Mouse (Mus musculus) ovary, adult 18-20 months (tissue): ENCODE data around the gene Ccn1.

Source experiments
- DNase-seq: peaks from one replicate; pipeline ENCODE4 v3.0.0; 2022; ENCODE audit warnings: low spot score, mixed read lengths

Ccn1 gene

DNA sequence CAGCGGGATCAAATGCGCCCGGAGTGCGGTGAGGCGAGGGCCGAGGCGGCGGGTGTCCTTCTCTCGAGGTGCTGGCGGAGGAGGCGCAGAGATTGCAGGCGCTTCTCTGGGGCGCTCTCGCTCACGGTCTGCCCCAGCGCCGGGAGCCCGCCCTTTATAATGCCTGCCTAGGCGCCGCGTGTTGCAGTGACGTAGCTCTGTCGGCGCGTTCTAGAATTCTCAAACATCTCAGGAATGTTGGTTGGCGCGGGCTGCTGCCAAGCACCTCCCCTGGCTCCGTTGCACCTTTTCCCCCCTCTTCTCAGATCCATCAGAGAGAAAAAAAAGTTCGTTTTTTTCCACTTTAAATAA lies at the start of gene Ccn1:
Gene Ccn1, minus strand, starts transcription at position 130 of the 351 bp plus-strand sequence.
- peak; percentile 69 for DNase-seq

DNA sequence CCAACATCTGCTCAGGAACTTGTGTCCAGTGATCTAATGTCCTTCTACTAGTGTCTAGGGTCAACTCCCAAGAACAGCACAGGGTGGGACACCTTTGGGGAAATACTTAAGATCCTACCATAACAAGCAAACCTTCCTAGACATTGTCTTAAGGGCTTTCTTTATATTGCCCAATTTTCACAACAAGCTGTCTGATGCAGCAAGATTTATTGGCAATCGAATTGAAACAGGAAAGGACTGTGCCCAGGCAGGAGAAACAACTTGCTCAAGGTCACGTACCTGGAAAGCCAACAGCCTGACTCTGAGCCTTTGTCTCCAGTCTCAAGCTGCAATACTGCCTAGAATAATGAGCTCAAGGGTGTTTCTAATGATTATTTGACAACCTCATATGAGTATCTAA lies 43.6 kb upstream of the Ccn1 start:
- DNase-seq, result no peak

DNA sequence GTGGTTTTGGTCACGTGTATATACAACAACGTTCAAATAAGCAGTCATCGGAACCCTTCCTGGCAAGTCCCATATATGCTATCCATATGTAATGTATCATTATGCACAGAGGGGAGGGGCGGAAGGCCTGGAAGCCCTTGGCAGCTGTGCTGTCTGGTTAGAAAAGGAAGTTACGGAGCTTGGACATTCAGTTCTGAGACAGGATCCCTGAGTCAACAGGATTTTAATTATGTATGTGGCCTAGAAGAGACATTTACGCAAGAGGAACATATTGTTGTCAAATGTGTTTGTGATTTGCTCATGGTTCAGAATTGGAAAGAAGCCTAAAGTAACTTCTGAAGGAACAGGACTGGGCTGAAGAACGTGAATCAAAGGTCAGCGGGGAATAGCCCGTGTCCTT lies 42.3 kb upstream of the Ccn1 start:
- no peak for DNase-seq

DNA sequence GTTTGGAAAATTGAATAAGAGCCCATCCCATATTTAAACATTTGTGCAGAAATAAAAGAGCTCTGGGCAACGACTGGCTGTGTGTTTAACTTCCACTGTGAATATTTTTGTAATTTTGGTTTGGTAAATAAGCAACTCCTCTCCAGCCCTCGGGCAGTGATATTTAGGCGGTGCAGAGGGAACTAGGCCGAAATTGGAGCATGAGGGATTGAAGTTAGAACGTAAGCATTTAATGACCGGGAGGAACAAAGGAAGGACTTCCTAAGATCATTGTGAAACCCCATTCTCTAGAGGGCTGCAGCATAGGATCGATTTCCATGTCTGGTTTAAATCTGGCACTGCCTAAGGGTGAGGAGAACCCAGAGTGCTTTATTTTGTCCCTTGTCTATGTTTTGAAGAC lies 41.6 kb upstream of the Ccn1 start:
- DNase-seq, result no peak

DNA sequence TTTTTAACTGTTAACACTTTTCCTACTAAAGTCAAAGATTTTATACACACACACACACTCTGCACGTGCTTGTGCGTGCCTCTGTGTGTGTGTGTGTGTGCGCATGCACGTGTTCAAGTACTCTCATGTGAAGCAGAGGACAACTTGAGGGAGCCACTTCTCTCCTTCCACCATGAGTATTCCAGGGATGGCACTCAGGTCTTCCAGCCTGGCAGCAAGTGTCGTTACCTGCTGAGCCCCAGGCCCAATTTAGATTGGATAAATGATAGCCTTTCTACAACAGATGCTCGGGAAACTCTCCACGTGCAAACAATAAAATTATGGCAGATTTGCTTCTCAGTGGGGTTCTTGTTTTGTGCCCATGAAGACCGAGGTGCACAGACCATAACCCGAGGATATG lies 39.5 kb upstream of the Ccn1 start:
- no peak for DNase-seq

DNA sequence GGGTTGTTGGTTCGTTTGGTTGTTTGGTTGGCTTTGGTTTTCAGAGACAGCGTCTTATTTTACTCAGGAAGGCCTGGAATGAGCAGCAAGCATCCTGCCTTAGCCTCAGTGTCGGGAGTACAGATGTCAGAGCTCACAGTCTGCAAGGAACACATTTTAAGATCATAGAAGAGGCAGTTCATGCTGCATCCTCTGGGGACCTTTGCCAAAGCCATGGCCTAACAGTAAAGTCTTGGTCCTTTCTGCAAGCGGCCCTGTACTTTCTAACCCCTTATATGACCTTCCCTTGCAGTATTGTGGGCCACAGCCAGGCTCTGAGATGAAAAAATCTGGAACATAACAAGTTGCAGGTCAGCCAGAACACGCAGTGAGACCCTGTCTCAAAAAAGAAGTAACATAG lies 38.1 kb upstream of the Ccn1 start:
- DNase-seq, result no peak

DNA sequence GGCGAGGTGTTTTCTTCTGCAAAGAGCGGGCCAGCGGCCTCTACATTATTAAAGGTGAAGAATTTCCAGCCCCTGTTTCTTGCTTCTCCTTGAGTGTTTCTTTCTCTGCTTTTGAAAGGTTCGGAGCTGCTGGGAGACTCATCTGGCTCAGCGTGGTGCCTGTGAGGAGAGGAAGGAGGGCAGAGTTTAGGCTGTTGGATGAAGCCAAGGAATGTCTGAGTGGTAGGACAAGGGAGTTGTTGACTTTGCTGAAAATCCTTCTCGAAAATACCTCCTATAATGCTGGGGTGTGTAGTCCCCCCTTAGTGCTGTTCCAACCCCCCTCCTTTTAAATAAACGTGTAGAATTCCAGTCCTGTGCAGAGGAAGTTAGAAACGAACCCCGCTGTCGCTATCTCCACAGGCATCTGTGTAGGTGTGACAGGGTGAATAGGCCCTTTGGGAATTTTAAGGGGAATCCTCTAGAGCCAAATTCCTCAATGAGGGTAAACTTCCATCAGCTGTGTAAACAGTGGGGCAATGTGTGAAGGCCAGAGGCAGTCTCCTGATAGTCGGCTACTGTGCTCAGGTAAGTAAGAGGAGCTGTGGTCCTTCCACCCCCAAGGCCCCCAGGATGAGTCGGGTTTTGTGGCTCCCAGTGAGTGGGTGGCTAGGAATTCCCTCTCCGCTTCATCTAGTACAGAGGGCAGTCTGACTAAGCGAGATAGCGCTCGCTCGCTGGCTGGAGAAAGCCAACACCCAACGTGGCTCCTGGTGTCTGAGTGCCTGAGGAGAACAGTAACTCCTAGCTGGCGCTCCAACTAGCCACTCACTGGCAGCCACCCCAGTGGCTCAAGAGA lies 35.0 kb upstream of the Ccn1 start:
- no peak for DNase-seq

DNA sequence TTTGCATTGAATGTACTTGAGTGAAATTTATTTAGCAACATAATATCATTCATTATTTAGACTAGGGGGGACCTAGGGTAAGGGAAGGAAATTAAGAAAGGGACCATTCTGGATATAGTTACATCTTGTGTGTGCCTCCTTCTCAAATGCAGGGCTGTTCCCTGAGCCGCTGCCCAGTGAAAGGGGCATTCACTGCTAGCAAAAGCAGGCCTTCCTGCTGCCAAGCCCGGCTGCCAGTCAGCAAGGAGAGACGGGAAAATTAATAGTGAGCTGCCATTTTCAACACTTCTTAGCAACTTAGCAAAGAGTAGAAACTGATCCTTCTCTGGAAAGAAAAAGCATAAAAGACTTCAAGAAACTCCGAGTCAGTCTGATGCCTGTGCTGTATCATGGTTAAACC lies 34.4 kb upstream of the Ccn1 start:
- no peak for DNase-seq

DNA sequence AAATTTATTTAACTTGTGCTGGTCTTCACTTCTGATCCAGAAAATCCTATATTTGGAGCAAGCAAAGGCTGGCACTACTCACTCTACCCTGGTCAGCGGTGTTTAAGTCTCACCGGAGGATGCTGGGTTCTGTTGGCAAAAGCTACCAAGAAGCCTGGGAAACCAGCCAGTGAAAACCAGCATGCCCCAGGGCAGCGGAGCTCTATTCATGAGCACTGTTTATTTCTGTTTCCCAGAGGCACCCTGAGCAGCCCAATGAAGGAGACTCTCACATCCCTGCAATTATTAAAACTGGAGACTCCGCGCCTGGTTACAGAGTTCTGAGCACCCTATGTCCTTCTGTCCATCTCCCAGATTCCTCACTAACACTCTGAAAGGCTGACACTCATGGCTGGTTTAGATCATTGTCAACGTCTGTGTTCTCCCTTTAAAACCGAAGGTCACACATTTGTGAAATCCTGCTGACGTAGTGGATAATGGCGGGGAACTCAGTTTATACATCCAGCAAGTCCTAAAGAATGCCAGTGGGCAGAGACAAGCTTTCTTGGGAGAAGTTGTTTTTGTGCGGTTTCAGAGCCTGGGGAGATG lies 31.7 kb upstream of the Ccn1 start:
- no peak for DNase-seq

DNA sequence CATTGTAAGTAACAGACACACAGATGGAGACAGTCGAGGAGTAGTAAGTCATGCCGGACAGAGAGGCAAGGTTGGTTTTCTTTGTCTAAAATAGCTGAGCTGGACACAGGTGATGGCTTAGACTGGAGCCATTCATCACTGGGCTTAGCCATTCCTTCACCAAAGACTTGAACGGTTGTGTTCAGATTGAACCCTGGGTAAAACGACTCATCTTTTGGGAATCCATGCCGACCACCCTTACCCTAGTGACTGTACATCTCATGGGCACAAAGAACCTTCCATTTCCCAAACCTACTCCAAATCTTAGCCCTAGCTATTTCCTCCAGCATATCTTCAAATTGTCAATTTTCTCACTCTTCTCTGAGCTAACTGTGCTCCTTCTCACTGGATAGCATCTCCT lies 30.9 kb upstream of the Ccn1 start:
- DNase-seq, result no peak

DNA sequence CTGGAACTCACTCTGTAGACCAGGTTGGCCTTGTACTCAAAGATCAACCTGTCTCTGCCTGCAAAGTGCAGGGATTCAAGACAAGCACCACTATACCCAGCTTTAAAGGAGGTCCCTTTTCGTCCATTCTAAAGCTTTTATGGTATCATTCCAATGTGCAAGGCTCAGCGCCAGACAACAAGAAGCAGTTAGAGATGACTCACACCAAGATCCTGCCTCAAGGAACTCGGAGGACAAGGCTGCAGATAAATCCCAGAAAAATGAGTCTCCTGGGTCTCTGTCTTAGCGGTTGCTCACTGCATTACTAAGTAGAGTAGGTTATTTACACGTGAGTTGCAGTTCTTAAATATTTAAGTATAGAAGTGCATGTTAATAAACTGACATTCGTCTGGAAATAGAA lies 26.4 kb upstream of the Ccn1 start:
- no peak for DNase-seq

DNA sequence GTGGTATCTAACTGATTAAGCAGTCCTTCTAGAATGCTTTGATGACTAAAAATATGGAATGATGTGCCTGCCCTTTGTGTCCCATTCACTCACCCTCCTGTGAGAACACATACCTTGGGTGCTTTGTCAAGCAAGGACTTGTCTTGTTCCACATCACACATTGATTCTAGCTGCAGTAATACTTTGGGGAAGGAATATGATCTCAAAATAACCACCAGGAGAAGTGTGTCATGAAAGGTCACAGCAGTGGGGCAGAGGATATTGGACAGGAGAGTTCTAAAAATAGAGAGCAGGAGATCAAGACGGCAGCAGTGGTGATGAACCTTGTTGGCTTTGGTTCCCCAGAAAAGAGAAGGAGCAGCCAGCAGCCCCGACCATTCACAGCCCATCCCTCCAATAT lies 25.0 kb upstream of the Ccn1 start:
- no peak for DNase-seq

DNA sequence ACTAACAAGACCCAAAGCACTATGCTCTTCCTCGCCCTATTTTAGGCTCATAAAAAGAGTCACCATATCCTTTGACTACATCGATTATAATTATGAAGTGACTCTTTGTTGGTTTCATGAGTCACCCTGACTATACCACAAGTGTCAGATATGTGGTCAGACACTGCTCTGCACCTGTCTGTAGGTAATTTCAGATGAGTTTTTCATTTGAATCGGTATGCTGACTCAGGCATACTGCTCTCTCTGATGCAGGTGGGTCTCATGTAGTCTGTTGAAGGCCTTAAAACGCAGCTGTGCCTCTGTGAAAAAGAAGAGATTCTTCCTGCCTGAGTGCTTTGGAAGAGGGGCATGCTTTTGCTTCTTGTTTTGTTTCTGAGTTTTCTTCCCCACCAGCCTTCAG lies 16.6 kb upstream of the Ccn1 start:
- DNase-seq, result no peak

DNA sequence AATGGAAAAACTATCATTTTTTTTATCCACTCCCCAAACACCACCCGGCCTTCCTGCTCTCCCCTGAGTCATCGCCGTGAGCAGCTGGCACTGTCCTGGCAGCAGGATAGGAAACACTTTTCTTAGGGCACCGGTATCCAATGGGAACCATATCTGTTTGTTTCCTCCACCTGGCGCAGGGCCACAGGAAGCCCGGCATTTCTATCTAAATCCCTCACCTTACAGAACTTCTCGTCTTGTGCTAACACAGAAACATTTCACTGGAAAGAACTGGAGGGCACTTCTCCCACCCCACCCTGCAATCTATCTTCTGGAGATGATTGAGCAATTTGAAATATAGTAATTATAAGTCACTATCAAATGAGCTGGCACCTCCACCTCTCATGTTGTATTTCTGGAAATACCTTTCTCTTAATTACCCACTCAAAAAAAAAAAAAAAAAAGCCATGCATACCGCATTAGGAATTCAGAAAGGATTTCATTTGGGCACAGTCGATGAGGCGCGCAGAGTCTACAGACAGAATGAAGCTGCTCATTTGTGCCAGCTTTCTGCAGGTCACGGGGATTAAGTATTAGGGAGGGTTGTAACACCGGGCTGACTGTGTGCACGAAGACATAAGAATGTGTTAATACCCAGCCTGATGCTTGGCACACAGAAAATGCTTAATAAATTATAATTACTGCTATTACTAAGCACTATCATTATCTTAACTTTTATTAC lies 7.4 kb upstream of the Ccn1 start:
- DNase-seq, result no peak

DNA sequence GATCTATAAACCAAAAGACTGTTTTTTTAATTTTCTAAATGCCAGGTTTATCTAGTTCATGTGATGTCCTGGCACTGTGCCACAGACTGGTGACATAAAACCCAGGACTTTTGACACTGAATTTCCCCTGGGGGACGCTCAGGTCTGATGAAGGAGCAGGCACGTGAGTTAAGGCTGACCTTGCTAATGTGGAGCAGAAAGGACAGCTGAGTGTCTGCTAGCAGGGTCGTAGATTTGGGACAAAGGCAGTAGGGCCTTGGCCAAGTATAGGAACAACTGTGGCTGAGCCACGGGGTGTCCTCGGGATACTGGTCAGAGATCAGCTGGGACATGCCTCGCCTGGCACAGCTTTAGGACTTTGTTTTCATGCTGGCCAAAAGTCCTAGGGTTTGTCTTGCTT lies 5.2 kb upstream of the Ccn1 start:
- no peak for DNase-seq

DNA sequence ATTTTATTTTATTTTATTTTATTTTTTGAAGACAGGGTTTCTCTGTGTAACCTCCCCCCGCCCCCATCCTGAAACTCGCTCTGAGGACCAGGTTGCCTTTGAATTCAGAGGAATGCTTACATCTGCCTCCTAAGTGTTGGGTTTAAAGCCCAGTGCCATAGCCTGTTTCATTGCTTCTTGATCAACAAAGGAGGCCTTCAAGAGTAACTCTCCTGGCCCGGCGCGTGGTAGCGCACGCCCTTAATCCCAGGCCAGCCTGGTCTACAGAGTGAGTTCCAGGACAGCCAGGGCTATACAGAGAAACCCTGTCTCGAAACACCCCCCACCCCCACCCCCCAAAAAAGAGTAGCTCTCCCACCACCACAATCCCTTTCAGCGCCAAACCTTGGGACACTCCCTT lies 4.2 kb upstream of the Ccn1 start:
- no peak for DNase-seq

DNA sequence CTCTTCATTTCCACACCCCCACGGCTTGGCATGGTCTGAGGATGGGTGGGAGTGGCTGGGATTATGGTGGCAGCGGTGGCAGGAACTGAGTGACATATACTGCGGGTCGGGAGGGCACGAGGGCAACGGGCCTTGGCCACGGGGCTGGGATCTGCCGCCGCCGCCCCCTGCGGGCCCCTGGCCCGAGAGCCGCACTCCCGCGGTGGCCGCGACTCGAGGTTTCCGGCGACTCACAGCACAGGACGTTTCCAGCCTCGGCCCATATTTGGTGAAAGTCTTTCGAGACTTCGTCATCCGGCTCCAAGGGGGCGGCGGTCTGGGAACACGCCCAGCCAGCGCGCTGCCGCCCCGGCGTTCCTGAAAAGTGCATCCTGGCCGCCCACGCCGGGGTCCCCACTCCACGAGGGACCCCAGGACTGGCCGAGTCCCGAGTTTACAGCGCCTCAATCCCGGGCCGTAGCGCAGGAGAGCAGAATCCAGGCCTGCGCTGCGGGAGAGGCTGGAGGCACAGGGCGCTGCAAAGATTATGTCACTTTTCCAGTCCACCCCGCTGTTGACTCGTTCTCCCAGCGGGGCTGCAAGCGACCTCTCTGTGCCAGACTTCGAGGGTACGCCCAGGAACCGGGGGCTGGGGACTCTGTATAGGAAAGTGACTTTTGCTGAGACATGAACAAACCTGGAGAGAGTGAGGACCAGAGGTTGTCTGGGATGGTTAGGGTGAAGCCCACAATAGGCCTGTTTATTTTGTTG lies 3.6 kb upstream of the Ccn1 start:
- peak; percentile 62 for DNase-seq

DNA sequence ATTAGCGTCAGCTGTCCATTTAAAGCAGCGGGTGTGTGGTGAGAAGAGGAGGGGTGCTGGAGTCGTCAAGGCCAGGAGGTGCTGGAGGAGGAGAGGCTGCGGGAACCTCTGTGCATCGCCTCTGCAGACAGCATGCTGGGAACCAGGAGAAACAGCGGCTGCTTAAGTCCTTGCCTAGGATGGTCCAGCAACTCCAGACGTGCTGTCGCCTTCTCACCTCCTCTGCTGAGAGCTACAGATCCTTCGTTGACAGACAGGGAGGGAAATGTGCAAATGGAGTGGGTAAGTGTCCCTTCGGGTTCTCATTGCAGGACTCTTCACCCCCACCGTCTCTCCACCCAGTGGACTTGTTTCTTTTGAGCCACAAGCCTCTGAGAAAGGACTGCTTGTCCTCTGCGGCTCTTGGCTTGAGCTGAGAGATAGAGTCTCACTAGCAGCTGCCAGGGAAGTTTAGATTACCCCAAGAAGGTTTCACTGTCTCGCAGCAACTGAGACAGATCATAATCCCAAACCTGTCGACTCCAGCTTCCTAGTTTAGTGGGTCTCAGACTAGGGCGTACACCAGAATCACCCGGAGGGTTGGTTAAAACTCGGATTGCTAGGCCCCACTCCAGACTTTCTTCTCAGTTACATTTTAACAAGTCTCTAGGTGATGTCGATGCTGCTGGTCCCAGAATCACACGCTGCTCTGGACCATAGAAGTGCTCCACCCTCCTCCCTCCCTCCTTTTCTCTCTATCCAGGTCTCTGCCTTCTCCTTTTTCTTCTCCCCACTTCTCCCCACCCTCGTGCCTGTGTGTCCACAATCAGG lies 2.7 kb upstream of the Ccn1 start:
- DNase-seq, result no peak

DNA sequence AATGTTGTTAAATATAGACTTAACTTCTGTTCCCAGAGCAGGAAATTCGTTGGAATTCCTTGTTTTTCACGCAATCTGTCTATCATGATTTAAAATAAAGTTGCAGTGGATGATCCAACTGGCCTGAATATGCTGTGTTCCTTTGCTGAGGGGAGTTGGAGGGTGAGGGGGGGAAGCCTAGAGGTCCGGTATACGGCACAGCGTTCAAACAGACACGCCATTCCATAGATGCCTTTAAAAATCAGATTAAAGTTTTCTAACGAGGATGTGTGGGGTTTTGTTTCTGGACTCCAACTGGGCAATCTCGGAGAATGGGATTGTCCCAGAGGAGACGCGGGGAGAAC lies 2.2 kb upstream of the Ccn1 start:
- DNase-seq, result no peak

DNA sequence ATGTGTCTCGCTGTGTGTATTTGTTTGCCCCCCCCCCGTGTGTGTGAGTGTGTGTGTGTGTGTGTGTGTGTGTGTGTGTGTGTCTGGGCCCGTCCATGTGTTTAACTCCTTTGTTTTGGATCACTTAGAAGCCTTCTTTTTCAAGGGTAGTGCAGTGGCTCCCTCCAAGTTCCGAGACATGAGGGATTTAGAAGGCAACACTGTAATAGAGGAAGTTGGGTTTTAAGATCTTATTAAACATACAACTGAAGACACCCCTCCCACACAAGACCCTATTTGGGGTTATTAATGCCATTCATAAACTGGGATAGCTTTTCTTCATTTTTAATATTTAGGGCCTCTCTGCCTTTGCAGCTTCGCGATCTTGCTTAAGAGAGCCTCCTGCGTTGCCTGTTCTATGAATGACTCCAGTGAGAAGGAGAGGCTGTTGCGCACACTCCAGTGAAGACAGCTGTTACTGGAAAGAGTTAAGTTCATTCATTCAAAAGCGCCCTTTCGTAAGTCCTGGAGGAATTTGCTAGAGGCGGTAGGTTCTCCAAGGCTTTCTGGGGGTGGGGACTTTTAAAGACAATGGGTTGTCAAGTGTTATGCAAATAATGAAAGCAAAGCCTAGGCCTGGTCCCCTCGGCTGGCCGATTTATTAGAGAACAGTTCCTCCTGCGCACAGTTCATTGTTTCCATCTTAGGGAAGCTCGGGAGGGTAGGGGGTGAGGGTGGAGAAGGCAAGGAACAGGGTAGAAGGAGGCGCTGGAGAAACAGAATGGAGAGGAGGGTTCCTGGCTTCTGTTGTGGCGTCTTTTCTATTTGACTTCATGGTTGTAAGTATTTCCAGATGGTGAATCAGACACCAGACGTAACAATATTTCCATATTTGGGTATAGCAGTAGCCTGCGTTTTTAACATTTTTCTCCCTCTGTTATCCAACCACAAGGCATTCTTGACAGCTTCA lies 1.5 kb upstream of the Ccn1 start:
- DNase-seq, result no peak
